Mouse (Mus musculus) intestine, embryonic 14.5 days (tissue): ENCODE measurements at regions not wholly inside any gene's neighbourhood (a gene's known extent, or its start where the extent isn't known, plus 50 kb on each side); places are given as distances from the start of the nearest gene placed in this dataset.
"Not testable (repeated sequence)": the region's sequence is repeated elsewhere in the genome, so short reads cannot be mapped to it uniquely, and the experiment has no call there.

Experiments
- ATAC-seq: fragments of 200-750 bp; cut with Nextera tagmentation; replicated peaks from 2 replicates; pipeline ENCODE4 v1.8.0; 2017; ENCODE audit warnings: low read depth, moderate number of reproducible peaks, moderate TSS enrichment, moderate library complexity; ENCODE audit not compliant: low FRiP score, low TSS enrichment
- DNase-seq: peaks from one replicate; pipeline ENCODE4 v3.0.0-alpha.2; 2018; ENCODE audit warnings: low spot score
- H3K27ac ChIP-seq: fragments of 300-500 bp; sonication (generic); 2 replicates; pipeline ENCODE4 v1.5.1; 2014; ENCODE audit warnings: low read depth, mild to moderate bottlenecking, control low read depth
- H3K27me3 ChIP-seq: fragments of 300-500 bp; sonication (generic); replicated peaks from 2 replicates; pipeline ENCODE4 v1.6.1; 2014; ENCODE audit warnings: low read length, control low read depth; ENCODE audit not compliant: control insufficient read depth, insufficient read depth
- H3K36me3 ChIP-seq: fragments of 300-500 bp; sonication (generic); 2 replicates; pipeline ENCODE4 v1.6.1; 2014; ENCODE audit warnings: low read length, control low read depth; ENCODE audit not compliant: control insufficient read depth, insufficient read depth
- H3K4me1 ChIP-seq: fragments of 300-500 bp; sonication (generic); replicated peaks from 2 replicates; pipeline ENCODE4 v1.6.1; 2014; ENCODE audit warnings: low read length, control low read depth, mixed read lengths; ENCODE audit not compliant: control insufficient read depth, insufficient read depth
- H3K4me2 ChIP-seq: fragments of 300-500 bp; sonication (generic); 2 replicates; pipeline ENCODE4 v1.6.1; 2014; ENCODE audit warnings: low read length
- H3K4me3 ChIP-seq: fragments of 300-500 bp; sonication (generic); 2 replicates; pipeline ENCODE4 v1.5.1; 2014; ENCODE audit warnings: low read depth, low read length, control low read depth, mixed read lengths
- H3K9ac ChIP-seq: fragments of 300-500 bp; sonication (generic); 2 replicates; pipeline ENCODE4 v1.6.1; 2014; ENCODE audit warnings: mild to moderate bottlenecking, low read length
- H3K9me3 ChIP-seq: fragments of 300-500 bp; sonication (generic); 2 replicates; pipeline ENCODE4 v1.6.1; 2016; ENCODE audit warnings: low read length, control low read depth; ENCODE audit not compliant: control insufficient read depth
- WGBS: fragments of 180-500 bp; shearing (Covaris S2); extraction: QIAGEN DNeasy Blood & Tissue Kit; methylation state at CpG from one replicate; pipeline ENCODE4 v1.1.7; 2014; 5-methylcytosine and 5-hydroxymethylcytosine counted together

- Histone ChIP-seq H3K4me2 (no peak overlapping the region), H3K9ac (no peak overlapping the region), H3K4me3 (no peak overlapping the region), H3K27me3 (no peaks in the 10 kb centered on the region), H3K9me3 (no peaks in the 10 kb centered on the region), H3K4me1 (no peaks in the 10 kb centered on the region), H3K27ac (no peak overlapping the region), H3K36me3 (no peaks in the 10 kb centered on the region)
- ATAC-seq: no peak
- no peak for DNase-seq
- 89% methylated on average over 3 of the region's 3 CpGs for whole genome bisulfite sequencing
Measured at GRCm38 (mm10) chr9:27526681-27527080, 130.1 kb downstream of the Spata19 start.

GRCm38 (mm10) chr9:27538480-27538879, 141.9 kb downstream of the Spata19 start:
- Histone ChIP-seq H3K9ac (no peak overlapping the region), H3K4me1 (no peaks in the 10 kb centered on the region), H3K9me3 (no peaks in the 10 kb centered on the region), H3K27ac (no peak overlapping the region), H3K4me3 (no peak overlapping the region), H3K4me2 (no peak overlapping the region), H3K36me3 (no peaks in the 10 kb centered on the region), H3K27me3 (no peaks in the 10 kb centered on the region)
- WGBS: 27% methylated on average over 5 of the region's 5 CpGs
- DNase-seq (no peak), ATAC-seq (no peak)

- Histone ChIP-seq H3K36me3 (no peaks in the 10 kb centered on the region), H3K9ac (no peak overlapping the region), H3K27ac (no peak overlapping the region), H3K4me2 (no peak overlapping the region), H3K9me3 (no peaks in the 10 kb centered on the region), H3K4me3 (no peak overlapping the region), H3K27me3 (no peaks in the 10 kb centered on the region), H3K4me1 (no peaks in the 10 kb centered on the region)
- ATAC-seq (no peak), DNase-seq (no peak)
- 74% methylated on average over 2 of the region's 2 CpGs for WGBS
Measured at GRCm38 (mm10) chr9:27541585-27542151, 145.1 kb downstream of the Spata19 start.

GRCm38 (mm10) chr9:27554697-27555096, 158.1 kb downstream of the Spata19 start:
- H3K27me3 ChIP-seq, DNase-seq, H3K9ac ChIP-seq, H3K36me3 ChIP-seq, ATAC-seq, H3K9me3 ChIP-seq, H3K4me3 ChIP-seq, H3K4me2 ChIP-seq, H3K27ac ChIP-seq, H3K4me1 ChIP-seq: not testable (repeated sequence)

- Histone ChIP-seq H3K9ac (no peak overlapping the region), H3K36me3 (no peaks in the 10 kb centered on the region), H3K27ac (no peak overlapping the region), H3K4me3 (no peak overlapping the region), H3K4me2 (no peak overlapping the region), H3K4me1 (no peaks in the 10 kb centered on the region), H3K27me3 (no peaks in the 10 kb centered on the region), H3K9me3 (no peaks in the 10 kb centered on the region)
- ATAC-seq (no peak), DNase-seq (no peak)
- WGBS: 22% methylated on average over 6 of the region's 6 CpGs
Measured at GRCm38 (mm10) chr9:27556315-27557225, 160.0 kb downstream of the Spata19 start.

- Histone ChIP-seq H3K4me2 (no peak overlapping the region), H3K9me3 (no peaks in the 10 kb centered on the region), H3K27ac (no peak overlapping the region), H3K4me1 (no peaks in the 10 kb centered on the region), H3K4me3 (no peak overlapping the region), H3K9ac (no peak overlapping the region), H3K27me3 (no peaks in the 10 kb centered on the region), H3K36me3 (no peaks in the 10 kb centered on the region)
- ATAC-seq (no peak), DNase-seq (no peak)
- 44% methylated on average over 1 of the region's 1 CpGs for WGBS
Measured at GRCm38 (mm10) chr9:27557886-27558285, 161.3 kb downstream of the Spata19 start.

GRCm38 (mm10) chr9:27558286-27558685, 161.7 kb downstream of the Spata19 start:
- H3K9me3 ChIP-seq: no peaks in the 10 kb centered on the region
- no peaks in the 10 kb centered on the region for H3K36me3 ChIP-seq
- H3K4me3 ChIP-seq: no peak overlapping the region
- no peak for ATAC-seq
- no peaks in the 10 kb centered on the region for H3K27me3 ChIP-seq
- H3K27ac ChIP-seq: no peak overlapping the region
- H3K4me2 ChIP-seq: no peak overlapping the region
- 82% methylated on average over 3 of the region's 3 CpGs for WGBS
- DNase-seq: no peak
- no peaks in the 10 kb centered on the region for H3K4me1 ChIP-seq
- H3K9ac ChIP-seq: no peak overlapping the region

GRCm38 (mm10) chr9:27568372-27569053, 171.9 kb downstream of the Spata19 start:
- 73% methylated on average over 8 of the region's 8 CpGs for WGBS
- no peak for DNase-seq
- Histone ChIP-seq H3K36me3 (no peaks in the 10 kb centered on the region), H3K27ac (no peak overlapping the region), H3K27me3 (no peaks in the 10 kb centered on the region), H3K9ac (no peak overlapping the region), H3K4me1 (no peaks in the 10 kb centered on the region), H3K4me3 (no peak overlapping the region), H3K4me2 (no peak overlapping the region), H3K9me3 (no peaks in the 10 kb centered on the region)
- ATAC-seq: no peak
